Mouse (Mus musculus) heart, adult 11 months (tissue): ENCODE data around the gene Fam186b.
"Not testable (repeated sequence)": the region's sequence is repeated elsewhere in the genome, so short reads cannot be mapped to it uniquely, and the experiment has no call there.

Experiments used
- DNase-seq: peaks from one replicate; pipeline ENCODE4 v3.0.0; 2022

Gene Fam186b

DNA sequence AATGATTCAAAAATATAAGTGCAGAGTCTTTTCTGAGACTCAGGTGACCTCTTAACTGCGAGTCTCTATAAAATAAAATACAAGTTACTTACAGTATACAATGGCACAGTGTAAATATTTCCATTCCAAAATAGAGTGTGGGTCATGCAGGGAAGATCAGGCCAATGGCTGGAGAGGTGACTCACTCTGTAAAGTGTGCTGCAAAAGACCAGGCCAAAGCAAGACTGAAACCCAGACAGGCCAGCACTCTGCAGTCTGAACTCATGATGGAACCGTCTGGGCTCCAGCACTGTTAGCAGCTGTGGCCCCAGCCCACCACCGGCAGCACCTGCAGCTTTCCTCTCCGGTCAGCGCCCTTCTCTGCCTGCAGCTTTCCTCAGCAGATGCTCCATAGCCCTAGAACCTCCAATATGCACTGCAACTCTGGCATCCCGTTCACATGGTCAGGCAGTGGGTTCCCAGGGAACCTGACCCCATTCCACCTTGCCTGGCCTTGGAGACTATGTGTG is 40.4 kb downstream of the Fam186b start:
- DNase-seq: no peak

- DNase-seq: peak; percentile 94
These were observed 41.1 kb downstream of the Fam186b start for GRCm38 (mm10) chr15:99254477-99255005.

- no peak for DNase-seq
These were observed 41.9 kb downstream of the Fam186b start for GRCm38 (mm10) chr15:99253772-99254171.

GRCm38 (mm10) chr15:99253175-99253479 is 42.6 kb downstream of the Fam186b start:
- DNase-seq: not testable (repeated sequence)

- no peak for DNase-seq
These were observed 43.1 kb downstream of the Fam186b start for GRCm38 (mm10) chr15:99252381-99253174.

DNA sequence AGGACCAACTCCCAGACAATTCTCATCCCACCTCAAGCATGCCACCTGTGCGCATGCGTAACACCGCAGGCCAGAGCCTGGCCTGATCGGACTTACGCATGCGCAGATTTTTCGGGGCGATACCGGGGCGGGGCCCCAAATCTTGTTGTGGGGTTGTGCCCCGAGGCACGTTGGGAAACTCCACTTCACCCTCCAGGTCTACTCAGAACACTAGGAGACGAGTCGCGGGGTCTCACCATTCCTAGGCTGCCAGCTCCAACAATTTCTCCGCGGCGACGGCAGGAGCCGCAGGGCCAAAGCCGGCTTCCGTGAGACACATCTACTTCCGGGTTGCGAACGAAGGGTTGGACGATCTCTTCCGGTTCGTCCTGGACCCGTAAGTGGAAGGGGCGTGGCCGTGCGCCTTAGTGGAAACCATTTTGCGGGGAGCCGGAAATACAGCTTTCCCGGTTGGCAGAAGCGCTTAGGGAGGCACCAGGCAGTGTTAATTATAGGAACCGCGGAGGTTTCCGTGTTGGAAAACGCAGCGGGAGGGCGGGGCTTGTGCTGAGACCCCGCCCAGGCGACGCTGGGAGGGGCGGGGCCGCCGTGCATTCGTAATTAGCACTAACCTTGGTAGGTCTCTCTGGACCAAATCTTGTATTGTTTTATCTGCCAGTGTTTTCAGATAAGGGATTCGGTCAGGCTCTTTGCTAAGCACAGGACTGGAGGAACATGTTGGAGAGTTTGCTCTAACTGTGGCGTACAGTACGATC is 43.9 kb downstream of the Fam186b start, which contains the start of gene Mcrs1:
Mcrs1 (minus strand) TSS at position 336 of the 755 bp plus-strand sequence.
- DNase-seq: peak; percentile 100

DNA sequence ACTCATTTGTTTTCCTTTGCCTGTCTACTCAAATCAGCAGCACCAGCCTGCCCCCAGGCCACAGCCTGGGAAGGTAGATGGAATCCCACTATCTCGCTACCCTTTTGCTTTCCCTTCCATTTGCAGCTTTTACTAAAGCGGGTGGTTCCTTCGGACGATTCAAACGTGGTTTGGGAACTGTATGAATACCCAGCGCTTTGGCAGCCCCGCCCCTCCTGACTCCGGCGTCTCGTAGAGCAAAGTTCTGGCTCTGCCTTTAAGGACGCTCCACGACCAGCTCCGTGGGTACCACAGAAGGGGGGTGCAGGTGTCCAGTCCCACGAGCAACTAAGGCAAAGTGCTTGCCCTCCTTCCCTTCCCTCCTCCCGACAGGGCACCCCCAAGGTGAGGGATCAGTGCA is 44.6 kb downstream of the Fam186b start:
- peak; percentile 95 for DNase-seq

DNA sequence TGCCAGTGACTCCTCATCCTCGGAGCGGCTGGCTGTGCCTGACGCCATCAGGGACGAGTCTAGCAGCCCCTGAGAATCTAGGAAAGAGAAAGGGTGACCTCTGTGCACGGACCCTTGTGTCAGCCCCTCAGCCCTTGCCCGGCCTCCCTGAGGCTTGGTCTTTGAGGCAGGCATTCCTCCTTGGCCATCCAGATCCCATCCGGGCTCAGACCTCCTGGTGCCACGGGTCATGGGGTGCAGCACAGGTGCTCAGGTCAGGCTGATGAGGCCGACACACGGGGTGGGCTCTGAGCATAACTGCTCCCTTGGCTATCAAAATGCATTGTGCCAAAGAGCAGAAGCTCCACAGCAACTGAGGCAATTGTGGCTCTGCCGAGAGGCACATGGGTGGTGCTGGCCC is 45.8 kb downstream of the Fam186b start:
- peak; percentile 91 for DNase-seq

- peak; percentile 97 for DNase-seq
These were observed 46.7 kb downstream of the Fam186b start for GRCm38 (mm10) chr15:99248972-99249371.

DNA sequence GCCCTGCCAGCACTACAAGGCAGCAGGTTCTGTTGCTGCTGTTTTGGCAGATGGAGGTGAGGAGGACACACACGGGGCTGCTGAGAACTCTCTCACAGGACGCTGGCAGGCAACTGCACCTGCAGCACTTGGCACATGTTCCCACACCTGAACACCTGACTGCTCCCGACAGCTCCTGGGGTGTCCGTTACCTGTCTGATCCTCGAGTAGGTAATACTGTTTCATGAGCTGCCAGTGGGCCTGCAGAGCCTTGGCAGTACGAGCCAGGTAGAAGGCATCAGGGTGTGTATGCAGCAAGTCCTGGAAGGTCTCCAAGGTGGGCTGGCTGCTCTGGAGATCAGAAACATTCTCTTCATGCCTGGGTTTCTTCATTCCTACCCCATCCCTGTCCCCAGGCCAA is 49.0 kb downstream of the Fam186b start:
- DNase-seq: peak; percentile 90

DNA sequence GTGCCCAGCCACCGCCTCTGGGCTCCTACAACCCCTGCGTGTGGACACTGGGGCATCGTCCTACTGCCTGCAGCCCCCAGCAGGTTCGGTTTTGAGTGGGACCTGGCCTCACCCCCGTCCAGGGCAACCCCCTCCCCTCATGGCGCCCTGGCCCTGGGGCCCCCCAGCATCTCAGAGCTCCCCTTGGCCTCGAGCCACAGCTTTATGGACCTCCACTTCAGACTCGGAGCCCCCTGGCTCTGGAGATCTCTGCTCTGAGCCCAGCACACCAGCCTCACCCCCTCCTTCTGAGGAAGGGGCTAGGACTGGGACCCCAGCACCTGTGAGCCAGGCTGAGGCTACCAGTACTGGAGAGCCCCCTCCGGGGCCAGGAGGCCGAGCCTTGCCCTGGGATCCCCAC is 53.6 kb downstream of the Fam186b start:
- DNase-seq: peak; percentile 90

DNA sequence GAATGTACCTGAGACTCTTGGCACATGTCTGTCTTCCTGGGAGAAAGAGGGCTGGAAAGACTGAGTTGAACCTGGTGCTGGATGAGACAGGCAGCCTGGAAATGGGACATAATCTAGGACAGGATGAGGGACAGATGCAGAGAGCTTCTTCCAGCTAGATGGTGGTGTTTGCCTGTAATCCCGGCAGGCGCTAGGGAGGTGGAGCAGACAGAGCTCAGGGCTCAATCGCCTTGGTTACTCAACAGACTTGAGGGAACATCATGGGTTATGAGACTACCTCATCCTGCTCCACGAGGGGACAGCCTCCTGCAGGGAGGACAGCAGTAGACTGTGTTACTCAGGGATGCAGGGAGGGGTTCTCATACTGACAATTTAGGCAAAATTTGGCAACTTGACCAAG is 54.4 kb downstream of the Fam186b start:
- DNase-seq: no peak

DNA sequence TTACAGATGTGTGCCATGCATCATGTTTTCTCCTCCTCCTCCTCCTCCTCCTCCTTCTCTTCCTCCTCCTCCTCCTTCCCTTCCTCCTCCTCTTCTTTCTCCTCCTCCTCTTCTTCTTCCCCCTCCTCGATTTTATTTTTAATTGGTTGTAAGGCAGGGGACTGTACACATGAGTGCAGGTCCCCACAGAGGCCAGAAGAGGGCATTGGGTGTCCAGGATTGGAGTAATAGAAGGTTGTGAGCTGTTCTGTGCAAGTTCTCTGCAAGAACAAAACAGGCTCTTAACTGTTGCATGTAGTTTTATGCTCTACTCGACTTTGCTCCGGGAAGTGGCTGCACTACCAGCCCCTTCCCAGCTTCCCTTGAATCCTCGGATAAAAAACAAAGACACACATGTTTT is 55.6 kb downstream of the Fam186b start:
- DNase-seq: no peak

- no peak for DNase-seq
These were observed 57.7 kb downstream of the Fam186b start for GRCm38 (mm10) chr15:99238006-99238405.

DNA sequence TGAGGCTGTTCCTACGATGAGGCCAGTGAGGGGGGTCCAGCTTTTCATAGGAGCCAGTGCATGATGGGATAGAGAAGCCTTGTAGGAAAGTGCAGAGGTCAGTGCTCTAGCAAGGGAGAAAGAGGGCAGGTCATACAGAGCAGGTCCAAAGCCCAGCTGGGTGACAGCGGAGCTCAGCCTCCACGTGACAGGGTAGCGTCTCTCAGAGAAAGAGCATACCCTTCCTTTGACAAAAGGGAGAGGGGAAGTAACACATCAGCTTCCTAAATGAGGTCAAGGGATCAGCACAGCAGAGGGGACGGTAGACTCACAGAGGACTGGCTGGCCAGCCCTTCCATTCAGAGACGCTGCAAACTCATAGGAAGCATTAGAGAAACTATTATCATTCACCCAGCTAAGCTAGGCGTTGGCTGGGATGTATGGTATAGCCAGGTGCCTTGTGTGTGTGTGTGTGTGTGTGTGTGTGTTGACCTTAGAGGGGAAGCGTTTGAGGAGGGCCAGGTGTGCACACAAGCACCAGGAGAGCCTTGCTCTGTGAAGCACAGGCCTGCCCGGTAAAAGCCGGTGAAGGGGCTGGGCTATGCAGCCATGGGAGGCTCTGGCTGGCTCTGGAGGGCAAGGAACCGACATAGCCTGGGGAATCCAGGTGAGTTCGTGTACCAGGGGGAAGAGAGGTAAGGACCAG is 61.2 kb downstream of the Fam186b start:
- DNase-seq: no peak

DNA sequence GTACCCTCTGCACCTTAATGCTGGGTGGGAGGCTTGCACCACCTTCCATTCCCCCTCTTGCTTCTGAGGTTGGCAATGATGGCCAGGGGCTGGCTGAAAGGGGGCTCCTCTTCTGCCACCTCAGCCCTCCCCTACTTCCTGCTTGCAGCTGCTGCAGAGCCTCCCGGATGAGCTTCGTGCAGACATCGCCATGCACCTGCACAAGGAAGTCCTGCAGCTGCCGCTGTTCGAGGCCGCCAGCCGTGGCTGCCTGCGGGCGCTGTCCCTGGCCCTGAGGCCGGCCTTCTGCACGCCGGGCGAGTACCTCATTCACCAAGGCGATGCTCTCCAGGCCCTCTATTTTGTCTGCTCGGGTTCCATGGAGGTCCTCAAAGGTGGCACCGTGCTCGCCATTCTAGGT is 62.0 kb downstream of the Fam186b start:
- DNase-seq: no peak

- DNase-seq: no peak
These were observed 63.7 kb downstream of the Fam186b start for GRCm38 (mm10) chr15:99231998-99232397.

DNA sequence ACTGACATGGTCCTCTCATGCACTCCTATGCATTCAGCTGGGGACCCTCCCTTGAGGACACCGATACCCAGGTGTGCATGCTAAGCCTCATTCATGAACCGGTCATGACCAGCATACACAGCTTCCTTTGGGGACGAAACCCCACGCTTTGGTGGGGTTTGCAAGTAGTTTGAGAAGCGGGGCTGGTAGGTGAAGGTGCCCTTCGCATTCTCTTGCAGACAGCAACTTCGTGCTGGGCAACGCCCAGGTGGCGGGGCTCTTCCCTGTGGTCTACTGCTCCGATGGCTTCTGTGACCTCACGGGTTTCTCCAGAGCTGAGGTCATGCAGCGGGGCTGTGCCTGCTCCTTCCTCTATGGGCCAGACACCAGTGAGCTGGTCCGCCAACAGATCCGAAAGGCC is 69.6 kb downstream of the Fam186b start:
- DNase-seq: no peak

DNA sequence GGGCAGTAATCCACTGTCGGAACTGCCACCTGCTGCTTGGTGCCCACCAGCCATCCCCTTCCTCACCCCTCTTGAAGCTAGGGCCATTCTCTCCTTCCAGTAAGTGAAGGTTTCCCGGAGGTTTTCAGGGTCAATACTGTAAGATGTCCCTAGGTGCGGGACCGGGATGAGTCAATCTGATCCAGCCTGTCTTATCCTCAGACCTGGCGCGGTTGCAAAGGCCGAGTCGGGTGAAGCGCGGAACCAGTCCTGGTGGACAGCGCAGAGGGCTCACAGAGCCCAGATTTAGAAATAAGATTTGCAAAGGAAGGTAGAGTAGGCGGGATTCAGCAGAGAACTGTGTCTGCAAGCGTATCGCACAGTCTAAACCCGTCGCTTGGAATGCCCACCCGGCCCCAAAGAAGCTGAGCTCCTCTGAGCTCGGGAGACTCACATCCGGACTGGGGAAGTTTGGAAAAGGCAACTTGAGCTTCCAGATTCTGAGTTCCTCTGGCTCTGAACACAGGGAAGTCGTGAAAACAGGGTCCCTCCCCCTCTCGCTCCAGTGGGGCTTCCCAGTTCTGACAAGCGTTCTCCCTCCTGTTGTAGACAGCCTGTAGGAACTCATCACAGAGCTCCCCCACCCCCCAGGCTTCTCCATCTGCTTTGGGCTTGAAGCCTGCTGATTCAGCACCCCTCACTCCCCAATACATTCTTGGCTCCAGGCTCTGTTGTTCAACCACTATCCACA is 70.4 kb downstream of the Fam186b start:
- peak; percentile 91 for DNase-seq

GRCm38 (mm10) chr15:99224208-99224911 is 71.3 kb downstream of the Fam186b start, which contains the start of gene Kcnh3:
Gene Kcnh3, plus strand, starts transcription at chr15:99224861.
- peak; percentile 95 for DNase-seq

GRCm38 (mm10) chr15:99223585-99224207 is 72.0 kb downstream of the Fam186b start:
- DNase-seq: peak; percentile 90
